Mouse (Mus musculus): ENCODE measurements around the gene Cdk4. TPM values are rescaled to one million over a fixed set of nuclear protein-coding genes. Genes with fewer than 3 reads are reported as not detected.

The Cdk4 gene
- 106 and 140 TPM in 2 replicates for polyA plus RNA-seq (2012; rRNA removed)

DNA sequence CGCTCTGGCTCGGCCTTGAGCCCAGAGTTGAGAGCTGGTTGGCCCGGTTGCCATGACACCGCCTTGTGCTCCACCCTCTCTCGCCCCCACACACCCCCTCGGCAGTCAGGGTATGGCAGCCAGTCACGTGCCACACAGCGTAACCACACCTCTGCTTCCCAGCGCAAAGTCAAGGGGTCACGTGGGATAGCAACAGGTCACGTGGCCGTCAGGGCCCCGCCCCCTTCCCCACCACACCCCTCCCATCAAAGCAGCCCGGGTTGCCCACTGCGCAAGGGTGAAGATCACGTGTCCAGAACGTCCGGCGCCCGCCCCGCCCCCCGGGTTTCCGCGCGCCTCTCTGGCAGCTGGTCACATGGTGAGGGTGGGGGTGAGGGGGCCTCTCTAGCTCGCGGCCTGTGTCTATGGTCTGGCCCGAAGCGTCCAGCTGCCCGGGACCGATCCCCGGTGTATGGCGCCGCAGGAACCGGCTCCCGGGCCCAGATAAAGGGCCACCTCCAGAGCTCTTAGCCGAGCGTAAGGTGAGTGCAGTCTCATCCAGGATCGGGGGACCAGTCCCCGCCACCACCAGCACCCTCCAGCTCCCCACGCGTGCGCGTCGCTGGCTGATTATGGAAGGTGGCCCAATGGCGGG, at the start of gene Cdk4:
TSS of gene Cdk4 (plus strand) at position 296 of the 634 bp plus-strand sequence.
- peaks cover 8% of the 10 kb centered on the region for H3K36me3 ChIP-seq (ENCODE audit: control insufficient read depth, insufficient read depth, low read length)
- no peak for TF ChIP-seq CTCF (IDR thresholded peaks at IDR 0.05; ENCODE audit: extremely low read depth, insufficient read depth, insufficient read length, insufficient replicate concordance)
- peak; percentile 38; the same call in 1 of the 2 replicates for TF ChIP-seq POLR2A (IDR thresholded peaks at IDR 0.05; ENCODE audit: low read depth, low read length)
- peak; percentile 96 for DNase-seq (ENCODE audit: low read depth in 1 of 2, low spot score in 2 of 2)
- peak within 1 kb of the TSS; percentile 64 for H3K4me3 ChIP-seq (ENCODE audit: extremely low read depth, insufficient read depth, insufficient read length)
- H3K27ac ChIP-seq (ENCODE audit: insufficient read depth, low read length) = peak within 1 kb of the TSS; percentile 68
- H3K27me3 ChIP-seq (ENCODE audit: control insufficient read depth, insufficient read depth, low read length) = peaks cover 7% of the 10 kb centered on the region
- peaks cover 10% of the 10 kb centered on the region; the same call in 1 of the 2 replicates for H3K4me1 ChIP-seq (ENCODE audit: control insufficient read depth, insufficient read depth, insufficient read length)
- WGBS = 1% methylated on average over 45 of the region's 46 CpGs

DNA sequence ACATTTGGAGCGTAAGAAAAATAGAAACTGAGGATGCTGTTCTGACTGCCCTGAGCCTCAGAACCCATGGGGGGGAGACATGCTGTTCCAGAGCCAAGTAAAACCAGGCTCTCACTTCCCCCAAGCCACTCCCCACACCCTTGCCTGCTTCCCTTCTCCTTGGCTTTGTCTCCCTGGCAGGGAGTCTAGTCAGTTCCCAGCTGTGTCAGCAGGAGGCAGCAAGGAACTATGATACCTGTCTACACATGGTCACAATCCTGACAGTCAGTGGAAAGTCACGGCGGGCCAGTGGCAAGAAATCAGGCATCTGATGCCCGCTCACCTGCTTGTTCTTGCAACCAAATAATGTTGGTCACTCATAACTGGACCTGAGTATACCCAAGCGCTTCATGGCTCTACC, 46.8 kb upstream of the Cdk4 start:
- no peaks in the 10 kb centered on the region for H3K36me3 ChIP-seq (ENCODE audit: control insufficient read depth, insufficient read depth, low read length)
- no peak for TF ChIP-seq CTCF (IDR thresholded peaks at IDR 0.05; ENCODE audit: extremely low read depth, insufficient read depth, insufficient read length, insufficient replicate concordance)
- no peak for TF ChIP-seq POLR2A (IDR thresholded peaks at IDR 0.05; ENCODE audit: low read depth, low read length)
- no peak overlapping the region for H3K27ac ChIP-seq (ENCODE audit: insufficient read depth, low read length)
- no peak overlapping the region for H3K4me3 ChIP-seq (ENCODE audit: extremely low read depth, insufficient read depth, insufficient read length)
- no peaks in the 10 kb centered on the region for H3K27me3 ChIP-seq (ENCODE audit: control insufficient read depth, insufficient read depth, low read length)
- WGBS = 66% methylated on average over 5 of the region's 5 CpGs
- no peaks in the 10 kb centered on the region for H3K4me1 ChIP-seq (ENCODE audit: control insufficient read depth, insufficient read depth, insufficient read length)
- DNase-seq (ENCODE audit: low read depth in 1 of 2, low spot score in 2 of 2) = no peak

DNA sequence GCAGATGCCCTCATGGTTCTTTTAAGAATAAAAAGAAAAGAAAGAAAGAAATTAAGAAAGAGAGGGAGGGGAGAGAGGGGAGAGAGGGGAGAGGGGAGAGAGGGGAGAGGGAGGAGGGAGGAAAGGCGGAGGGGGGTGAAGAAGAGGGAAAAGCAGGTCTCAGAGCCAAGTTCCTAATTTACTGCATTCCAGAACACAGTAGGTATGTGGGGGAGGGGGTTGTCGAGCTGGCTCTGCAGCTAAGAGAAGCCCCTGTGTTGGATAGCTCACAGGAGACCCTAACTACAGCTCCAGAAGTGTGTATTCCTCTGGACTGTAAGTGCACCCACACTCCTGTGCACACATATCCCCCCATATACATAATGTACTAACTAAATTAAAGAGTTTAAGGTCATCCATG, 46.3 kb upstream of the Cdk4 start:
- Histone ChIP-seq H3K27me3 (ENCODE audit: control insufficient read depth, insufficient read depth, low read length) (no peaks in the 10 kb centered on the region), H3K4me3 (ENCODE audit: extremely low read depth, insufficient read depth, insufficient read length) (no peak overlapping the region), H3K4me1 (ENCODE audit: control insufficient read depth, insufficient read depth, insufficient read length) (no peaks in the 10 kb centered on the region), H3K27ac (ENCODE audit: insufficient read depth, low read length) (no peak overlapping the region), H3K36me3 (ENCODE audit: control insufficient read depth, insufficient read depth, low read length) (0 out of 2 replicates have a peak, but pooled peaks cover 2% of the 10 kb centered on the region)
- TF ChIP-seq POLR2A (IDR thresholded peaks at IDR 0.05; ENCODE audit: low read depth, low read length) (no peak), CTCF (IDR thresholded peaks at IDR 0.05; ENCODE audit: extremely low read depth, insufficient read depth, insufficient read length, insufficient replicate concordance) (no peak)
- no peak for DNase-seq (ENCODE audit: low read depth in 1 of 2, low spot score in 2 of 2)
- WGBS = 34% methylated on average over 2 of the region's 2 CpGs

DNA sequence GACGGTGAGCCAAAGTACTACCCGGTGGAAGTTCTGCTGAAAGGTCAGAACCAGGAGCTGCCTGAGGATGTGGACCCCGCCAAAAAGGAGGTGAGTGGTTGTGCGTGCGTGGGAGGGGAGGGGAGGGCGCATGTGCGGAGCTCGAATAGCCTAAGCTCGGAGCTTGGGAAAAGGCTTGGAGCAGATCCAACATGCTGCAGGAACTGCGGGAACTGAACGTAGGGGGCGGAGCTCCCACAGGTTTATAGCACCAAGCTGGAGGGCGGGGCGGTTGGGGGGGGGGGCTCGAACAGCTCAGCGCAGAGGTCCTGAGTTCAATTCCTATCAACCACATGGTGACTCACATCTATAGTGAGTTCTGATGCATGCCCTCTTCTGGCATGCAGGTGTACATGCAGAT, 44.9 kb upstream of the Cdk4 start:
- DNase-seq (ENCODE audit: low read depth in 1 of 2, low spot score in 2 of 2) = no peak
- 89% methylated on average over 16 of the region's 16 CpGs for WGBS
- Histone ChIP-seq H3K4me3 (ENCODE audit: extremely low read depth, insufficient read depth, insufficient read length) (no peak overlapping the region), H3K36me3 (ENCODE audit: control insufficient read depth, insufficient read depth, low read length) (peaks cover 8% of the 10 kb centered on the region), H3K27me3 (ENCODE audit: control insufficient read depth, insufficient read depth, low read length) (no peaks in the 10 kb centered on the region), H3K27ac (ENCODE audit: insufficient read depth, low read length) (no peak overlapping the region), H3K4me1 (ENCODE audit: control insufficient read depth, insufficient read depth, insufficient read length) (no peaks in the 10 kb centered on the region)
- TF ChIP-seq CTCF (IDR thresholded peaks at IDR 0.05; ENCODE audit: extremely low read depth, insufficient read depth, insufficient read length, insufficient replicate concordance) (no peak), POLR2A (IDR thresholded peaks at IDR 0.05; ENCODE audit: low read depth, low read length) (no peak)

DNA sequence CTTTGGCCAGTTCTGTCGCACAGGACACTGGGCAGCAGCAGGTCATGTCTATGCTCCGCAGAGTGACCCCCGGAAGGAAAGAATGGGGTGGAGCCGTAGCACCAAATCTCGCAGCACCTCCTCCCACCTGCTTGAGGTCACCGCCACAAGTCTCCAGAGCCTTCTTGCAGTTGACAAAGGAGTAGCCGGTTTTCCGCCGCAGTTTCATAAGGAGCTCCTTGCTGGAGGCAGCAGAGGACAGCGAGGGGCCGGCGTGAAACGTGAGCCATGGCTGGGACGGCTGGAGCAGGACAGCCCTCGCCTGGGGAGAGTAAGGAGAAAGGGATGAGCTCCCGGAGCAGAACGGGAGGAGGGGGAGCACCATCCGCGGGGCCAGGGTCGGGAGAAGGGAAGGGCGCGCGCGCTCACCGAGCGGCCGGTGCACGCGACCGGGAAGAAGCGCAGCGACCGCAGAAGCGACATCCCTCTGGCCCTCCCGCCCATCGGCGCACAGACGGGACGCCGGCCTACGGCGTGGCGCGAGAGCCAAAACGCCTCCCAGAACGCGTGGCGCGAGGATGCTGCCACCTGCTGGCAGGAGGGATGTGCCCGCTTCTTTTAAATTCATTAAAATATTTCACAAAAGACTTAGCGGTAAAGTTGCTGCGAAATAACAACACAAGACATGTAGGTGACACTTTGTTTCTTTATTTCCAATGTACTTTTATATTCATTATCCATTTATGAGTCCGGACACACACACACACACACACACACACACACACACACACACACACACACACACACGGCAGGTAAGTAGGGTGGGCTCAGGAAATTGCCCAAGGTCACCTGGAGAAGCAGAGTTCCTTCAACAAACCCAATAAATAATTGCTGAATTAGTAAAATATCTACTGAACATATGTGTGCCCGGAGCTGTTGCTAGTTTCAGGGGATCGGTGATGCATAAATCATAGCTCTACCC, 32.7 kb upstream of the Cdk4 start, which contains the start of gene Tsfm:
TSS of gene Tsfm (minus strand) at position 505 of the 961 bp plus-strand sequence.
- Histone ChIP-seq H3K4me3 (ENCODE audit: extremely low read depth, insufficient read depth, insufficient read length) (peak within 1 kb of the TSS; percentile 95), H3K36me3 (ENCODE audit: control insufficient read depth, insufficient read depth, low read length) (peaks cover 12% of the 10 kb centered on the region; the same call in 1 of the 2 replicates), H3K27me3 (ENCODE audit: control insufficient read depth, insufficient read depth, low read length) (no peaks in the 10 kb centered on the region; the same call in 1 of the 2 replicates), H3K4me1 (ENCODE audit: control insufficient read depth, insufficient read depth, insufficient read length) (no peaks in the 10 kb centered on the region; the same call in 1 of the 2 replicates), H3K27ac (ENCODE audit: insufficient read depth, low read length) (peak within 1 kb of the TSS; percentile 53; the same call in 1 of the 2 replicates)
- peak; percentile 65 to 90 for DNase-seq (ENCODE audit: low read depth in 1 of 2, low spot score in 2 of 2)
- TF ChIP-seq POLR2A (IDR thresholded peaks at IDR 0.05; ENCODE audit: low read depth, low read length) (peak; percentile 23; the same call in 1 of the 2 replicates), CTCF (IDR thresholded peaks at IDR 0.05; ENCODE audit: extremely low read depth, insufficient read depth, insufficient read length, insufficient replicate concordance) (peak; percentile 97)
- 5% methylated on average over 56 of the region's 56 CpGs for WGBS

DNA sequence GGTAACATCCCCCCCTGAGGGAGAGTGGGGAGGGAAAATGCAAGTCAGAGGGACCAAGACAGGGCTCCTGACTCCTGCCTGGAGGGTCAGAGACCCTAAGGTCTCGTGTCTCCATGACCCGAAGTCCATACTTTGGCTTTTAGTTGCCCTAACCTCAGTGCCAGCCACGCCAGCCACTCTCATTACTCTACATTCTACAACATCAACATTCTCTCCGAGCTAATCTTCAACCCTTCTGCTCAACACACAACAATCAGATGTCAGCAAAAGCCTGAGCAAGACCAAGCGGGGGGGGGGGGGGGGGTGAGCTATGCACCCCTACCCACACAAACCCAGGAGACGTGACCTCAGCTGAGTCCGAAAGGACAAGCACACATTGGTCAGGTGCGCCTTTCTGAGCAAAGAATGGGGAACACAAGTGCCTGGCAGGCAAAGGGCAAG, 30.0 kb upstream of the Cdk4 start:
- Histone ChIP-seq H3K4me1 (ENCODE audit: control insufficient read depth, insufficient read depth, insufficient read length) (no peaks in the 10 kb centered on the region; the same call in 1 of the 2 replicates), H3K36me3 (ENCODE audit: control insufficient read depth, insufficient read depth, low read length) (peaks cover 2% of the 10 kb centered on the region; the same call in 1 of the 2 replicates), H3K27me3 (ENCODE audit: control insufficient read depth, insufficient read depth, low read length) (peaks cover 2% of the 10 kb centered on the region; the same call in 1 of the 2 replicates), H3K27ac (ENCODE audit: insufficient read depth, low read length) (no peak overlapping the region), H3K4me3 (ENCODE audit: extremely low read depth, insufficient read depth, insufficient read length) (no peak overlapping the region)
- no peak for TF ChIP-seq POLR2A (IDR thresholded peaks at IDR 0.05; ENCODE audit: low read depth, low read length)
- WGBS = 79% methylated on average over 8 of the region's 8 CpGs
- DNase-seq (ENCODE audit: low read depth in 1 of 2, low spot score in 2 of 2) = no peak
